In the genomic region with DNA sequence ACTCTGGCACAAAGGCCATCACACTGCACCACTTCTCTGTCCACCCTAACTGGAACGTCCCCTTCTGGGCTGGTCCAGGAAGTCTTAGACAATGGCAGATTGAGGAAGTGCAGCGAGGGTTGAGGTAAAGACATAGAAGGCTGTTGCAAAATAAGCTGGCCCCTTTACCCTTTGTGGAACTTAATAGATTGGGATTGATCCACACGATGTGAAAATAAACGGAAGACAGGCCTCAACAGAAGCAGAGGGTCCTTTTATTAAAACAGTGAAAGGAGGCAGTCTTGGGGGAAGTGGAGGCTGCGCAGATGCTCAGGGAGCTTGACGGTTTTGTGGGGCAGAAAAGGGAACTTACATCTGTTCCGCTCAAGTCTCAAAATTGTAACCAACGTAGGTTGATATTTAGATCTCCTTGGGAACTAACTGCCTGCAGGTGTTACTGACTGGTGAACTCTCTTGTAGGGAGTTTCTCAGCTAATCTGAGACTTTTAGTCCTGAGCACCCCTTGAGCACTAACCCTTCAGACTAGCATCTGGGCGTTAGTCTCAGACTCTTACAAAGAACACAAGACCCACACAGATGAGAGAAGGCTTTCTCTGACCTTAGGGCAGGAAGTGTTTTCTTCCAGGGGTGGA, we compare ENCODE assay signal across 8 mouse cellular contexts. TPM values are rescaled to one million over a fixed set of nuclear protein-coding genes. Genes with fewer than 3 reads are reported as not detected.
DNase-seq lines count a peak whose midpoint lies in the region; ATAC-seq lines count a peak whose summit lies in the region.

A gene (plus strand): TSS at position 546 of the 632 bp plus-strand sequence.

- peak within 1 kb of the TSS; percentile 82 for H3K4me2 ChIP-seq in forebrain, embryonic 12.5 days
- peak within 1 kb of the TSS; percentile 74 for H3K4me2 ChIP-seq in intestine, embryonic 15.5 days (replicated peaks)
- peak within 1 kb of the TSS; percentile 81 for H3K4me2 ChIP-seq in stomach, embryonic 15.5 days

- H3K27ac ChIP-seq in forebrain, embryonic 12.5 days, result no peak within 1 kb of the TSS
- no peak within 1 kb of the TSS for H3K27ac ChIP-seq in intestine, embryonic 15.5 days
- 0 out of 2 replicates have a peak within 1 kb of the TSS, but pooled peaks have one; percentile 4 for H3K27ac ChIP-seq in stomach, embryonic 15.5 days

- no peaks in the 10 kb centered on the region for H3K36me3 ChIP-seq in forebrain, embryonic 12.5 days (replicated peaks)
- H3K36me3 ChIP-seq in intestine, embryonic 15.5 days, result no peaks in the 10 kb centered on the region
- peaks cover 1% of the 10 kb centered on the region for H3K36me3 ChIP-seq in megakaryocyte, embryonic 14.5 days (replicated peaks; ENCODE audit: low read length)
- no peaks in the 10 kb centered on the region for H3K36me3 ChIP-seq in stomach, embryonic 15.5 days

- peak; percentile 88 for DNase-seq in 416B (ENCODE audit: low read depth)
- DNase-seq in CD8-positive naive resting alpha-beta T cell, adult 2 months (ENCODE audit: low read depth in 2 of 2, low spot score in 2 of 2), result peak; percentile 26 to 42
- DNase-seq in yolk sac, embryonic 10.5 days (ENCODE audit: low spot score), result no peak
- no peak for DNase-seq in layer of hippocampus, postnatal 14 days (ENCODE audit: low spot score in 2 of 2)

- peak within 1 kb of the TSS; percentile 61 for H3K9ac ChIP-seq in forebrain, embryonic 12.5 days
- peak within 1 kb of the TSS; percentile 31 for H3K9ac ChIP-seq in intestine, embryonic 15.5 days
- H3K9ac ChIP-seq in stomach, embryonic 15.5 days, result no peak within 1 kb of the TSS

- peak within 1 kb of the TSS; percentile 44 for H3K4me3 ChIP-seq in forebrain, embryonic 12.5 days (replicated peaks)
- H3K4me3 ChIP-seq in intestine, embryonic 15.5 days (replicated peaks), result peak within 1 kb of the TSS; percentile 30
- peak within 1 kb of the TSS; percentile 98 for H3K4me3 ChIP-seq in megakaryocyte, embryonic 14.5 days (replicated peaks)
- H3K4me3 ChIP-seq in stomach, embryonic 15.5 days (replicated peaks), result peak within 1 kb of the TSS; percentile 41

- 19% methylated on average over 9 of the region's 9 CpGs for WGBS in forebrain, embryonic 12.5 days
- WGBS in intestine, embryonic 15.5 days, result 34% methylated on average over 9 of the region's 9 CpGs
- WGBS in stomach, embryonic 15.5 days, result 25% methylated on average over 9 of the region's 9 CpGs

- peaks cover 27% of the 10 kb centered on the region for H3K27me3 ChIP-seq in forebrain, embryonic 12.5 days
- 0 out of 2 replicates have a peak, but pooled peaks cover 3% of the 10 kb centered on the region for H3K27me3 ChIP-seq in intestine, embryonic 15.5 days (replicated peaks)
- H3K27me3 ChIP-seq in megakaryocyte, embryonic 14.5 days (replicated peaks), result no peaks in the 10 kb centered on the region
- H3K27me3 ChIP-seq in stomach, embryonic 15.5 days (replicated peaks), result no peaks in the 10 kb centered on the region

- no peak for ATAC-seq in forebrain, embryonic 12.5 days (ENCODE audit: low FRiP score)
- ATAC-seq in intestine, embryonic 15.5 days, result peak; percentile 53
- ATAC-seq in stomach, embryonic 15.5 days (ENCODE audit: insufficient read depth, low FRiP score, low read depth), result no peak; the same call in 1 of the 2 replicates

- no peaks in the 10 kb centered on the region for H3K9me3 ChIP-seq in forebrain, embryonic 12.5 days
- H3K9me3 ChIP-seq in intestine, embryonic 15.5 days, result no peaks in the 10 kb centered on the region
- no peaks in the 10 kb centered on the region for H3K9me3 ChIP-seq in megakaryocyte, embryonic 14.5 days
- no peaks in the 10 kb centered on the region for H3K9me3 ChIP-seq in stomach, embryonic 15.5 days

- peaks cover 13% of the 10 kb centered on the region for H3K4me1 ChIP-seq in forebrain, embryonic 12.5 days
- peaks cover 4% of the 10 kb centered on the region; the same call in 1 of the 2 replicates for H3K4me1 ChIP-seq in intestine, embryonic 15.5 days (replicated peaks)
- H3K4me1 ChIP-seq in megakaryocyte, embryonic 14.5 days, result peaks cover 60% of the 10 kb centered on the region
- H3K4me1 ChIP-seq in stomach, embryonic 15.5 days, result no peaks in the 10 kb centered on the region

RNA-seq across cellular contexts. Expression of the gene that starts here (rescaled TPM):
- 0.76 and 1.00 TPM in 2 replicates for polyA plus RNA-seq in forebrain, embryonic 12.5 days (2016; fragmentation: Nextera tagmentation; extraction: Ambion mirVana)
- polyA plus RNA-seq in intestine, embryonic 15.5 days (2015; fragmentation: Nextera tagmentation; extraction: Ambion mirVana), result 1.9 TPM in 2 replicates
- polyA plus RNA-seq in megakaryocyte, embryonic 14.5 days (2012; ENCODE audit: insufficient read depth, low replicate concordance), result 35.8 and 36.6 TPM in 2 replicates
- polyA plus RNA-seq in stomach, embryonic 15.5 days (2015; fragmentation: Nextera tagmentation; extraction: Ambion mirVana), result 2.0 and 4.2 TPM in 2 replicates
- 1 to 10 TPM; 4.9 to 5.6 TPM for total RNA-seq in layer of hippocampus, postnatal 14 days (2021)

Comparison
In these comparisons a context has a peak if more than half of its experiments do, and no peak if none do; other contexts are left out.
1. DNase-seq: peak in 416B (single experiment) and CD8-positive naive resting alpha-beta T cell, adult 2 months (2 of 2); none in yolk sac, embryonic 10.5 days (single experiment) and layer of hippocampus, postnatal 14 days (0 of 2).
2. H3K4me3 ChIP-seq: peak in every context shown above with its lines; median percentile 98 in megakaryocyte, embryonic 14.5 days; 44 in forebrain, embryonic 12.5 days; 41 in stomach, embryonic 15.5 days; 30 in intestine, embryonic 15.5 days.
3. Peak in every context shown above with its lines, with median percentiles within 50 percentile points of each other: H3K4me2 ChIP-seq.